Mouse (Mus musculus): ENCODE measurements around the gene Il4.

- no peak for TF ChIP-seq EP300 (IDR thresholded peaks at IDR 0.05; ENCODE audit: insufficient read depth, low read depth, low read length)
- no peak for TF ChIP-seq POLR2A (IDR thresholded peaks at IDR 0.05; ENCODE audit: insufficient read depth, low read depth, low read length)
These were observed 56.5 kb downstream of the Il4 start for GRCm38 (mm10) chr11:53561986-53562385.
